Mouse (Mus musculus): ENCODE results near the gene Ccdc28a. TPM values are rescaled to one million over a fixed set of nuclear protein-coding genes. Genes with fewer than 3 reads are reported as not detected.

Ccdc28a gene
- polyA plus RNA-seq (2015; fragmentation: Nextera tagmentation; extraction: Ambion mirVana) = 14.9 and 19.1 TPM in 2 replicates

GRCm38 (mm10) chr10:18234560-18235401 is at the start of gene Ccdc28a:
TSS of gene Ccdc28a (minus strand) at chr10:18234998.
- H3K4me1 ChIP-seq = peaks cover 5% of the 10 kb centered on the region; the same call in 1 of the 2 replicates
- H3K9ac ChIP-seq = peak within 1 kb of the TSS; percentile 58
- H3K4me2 ChIP-seq (replicated peaks) = peak within 1 kb of the TSS; percentile 85
- no peaks in the 10 kb centered on the region for H3K27me3 ChIP-seq
- H3K27ac ChIP-seq (replicated peaks) = peak within 1 kb of the TSS; percentile 70
- peak; percentile 98 for ATAC-seq (ENCODE audit: insufficient number of reproducible peaks, low FRiP score, low TSS enrichment, low read depth)
- 2% methylated on average over 41 of the region's 41 CpGs for WGBS
- H3K36me3 ChIP-seq = no peaks in the 10 kb centered on the region
- H3K9me3 ChIP-seq (replicated peaks) = no peaks in the 10 kb centered on the region
- peak within 1 kb of the TSS; percentile 76 for H3K4me3 ChIP-seq (replicated peaks)

GRCm38 (mm10) chr10:18283991-18284390 is 49.2 kb upstream of the Ccdc28a start:
- Histone ChIP-seq H3K9me3 (replicated peaks) (no peaks in the 10 kb centered on the region), H3K4me3 (replicated peaks) (no peak overlapping the region), H3K36me3 (no peaks in the 10 kb centered on the region), H3K4me2 (replicated peaks) (no peak overlapping the region), H3K27me3 (no peaks in the 10 kb centered on the region), H3K4me1 (no peaks in the 10 kb centered on the region), H3K9ac (no peak overlapping the region), H3K27ac (replicated peaks) (no peak overlapping the region)
- no peak for ATAC-seq (ENCODE audit: insufficient number of reproducible peaks, low FRiP score, low TSS enrichment, low read depth)
- WGBS = 76% methylated on average over 5 of the region's 5 CpGs

GRCm38 (mm10) chr10:18276090-18276734 is 41.4 kb upstream of the Ccdc28a start:
- ATAC-seq (ENCODE audit: insufficient number of reproducible peaks, low FRiP score, low TSS enrichment, low read depth) = no peak
- H3K9me3 ChIP-seq (replicated peaks) = no peaks in the 10 kb centered on the region
- no peak overlapping the region for H3K27ac ChIP-seq (replicated peaks)
- WGBS = 81% methylated on average over 4 of the region's 4 CpGs
- no peak overlapping the region for H3K9ac ChIP-seq
- no peaks in the 10 kb centered on the region for H3K36me3 ChIP-seq
- no peak overlapping the region for H3K4me2 ChIP-seq (replicated peaks)
- H3K4me1 ChIP-seq = no peaks in the 10 kb centered on the region
- H3K27me3 ChIP-seq = no peaks in the 10 kb centered on the region
- H3K4me3 ChIP-seq (replicated peaks) = no peak overlapping the region

- WGBS = 65% methylated on average over 4 of the region's 4 CpGs
- Histone ChIP-seq H3K9ac (no peak overlapping the region), H3K9me3 (replicated peaks) (no peaks in the 10 kb centered on the region), H3K27me3 (no peaks in the 10 kb centered on the region), H3K4me1 (no peaks in the 10 kb centered on the region), H3K4me2 (replicated peaks) (no peak overlapping the region), H3K4me3 (replicated peaks) (no peak overlapping the region), H3K27ac (replicated peaks) (no peak overlapping the region), H3K36me3 (no peaks in the 10 kb centered on the region)
- no peak for ATAC-seq (ENCODE audit: insufficient number of reproducible peaks, low FRiP score, low TSS enrichment, low read depth)
Measured at GRCm38 (mm10) chr10:18251345-18251744, 16.5 kb upstream of the Ccdc28a start.

GRCm38 (mm10) chr10:18243614-18244013 is 8.8 kb upstream of the Ccdc28a start:
- no peaks in the 10 kb centered on the region for H3K27me3 ChIP-seq
- no peak overlapping the region for H3K27ac ChIP-seq (replicated peaks)
- H3K4me2 ChIP-seq (replicated peaks) = no peak overlapping the region
- no peaks in the 10 kb centered on the region for H3K4me1 ChIP-seq
- H3K36me3 ChIP-seq = no peaks in the 10 kb centered on the region
- H3K9me3 ChIP-seq (replicated peaks) = no peaks in the 10 kb centered on the region
- no peak overlapping the region for H3K9ac ChIP-seq
- 41% methylated on average over 2 of the region's 2 CpGs for whole genome bisulfite sequencing
- no peak for ATAC-seq (ENCODE audit: insufficient number of reproducible peaks, low FRiP score, low TSS enrichment, low read depth)
- H3K4me3 ChIP-seq (replicated peaks) = no peak overlapping the region

- Histone ChIP-seq H3K4me2 (replicated peaks) (no peak overlapping the region), H3K27me3 (no peaks in the 10 kb centered on the region), H3K9ac (no peak overlapping the region), H3K4me3 (replicated peaks) (no peak overlapping the region), H3K9me3 (replicated peaks) (no peaks in the 10 kb centered on the region), H3K36me3 (no peaks in the 10 kb centered on the region), H3K4me1 (peaks cover 5% of the 10 kb centered on the region; the same call in 1 of the 2 replicates), H3K27ac (replicated peaks) (no peak overlapping the region)
- ATAC-seq (ENCODE audit: insufficient number of reproducible peaks, low FRiP score, low TSS enrichment, low read depth) = no peak
- 77% methylated on average over 7 of the region's 7 CpGs for WGBS
Measured at GRCm38 (mm10) chr10:18237191-18237590, 2.4 kb upstream of the Ccdc28a start.

- Histone ChIP-seq H3K36me3 (no peaks in the 10 kb centered on the region), H3K9ac (no peak overlapping the region), H3K27ac (replicated peaks) (no peak overlapping the region), H3K4me2 (replicated peaks) (no peak overlapping the region), H3K4me1 (peaks cover 5% of the 10 kb centered on the region; the same call in 1 of the 2 replicates), H3K9me3 (replicated peaks) (no peaks in the 10 kb centered on the region), H3K27me3 (no peaks in the 10 kb centered on the region), H3K4me3 (replicated peaks) (no peak overlapping the region)
- ATAC-seq (ENCODE audit: insufficient number of reproducible peaks, low FRiP score, low TSS enrichment, low read depth) = no peak
- 81% methylated on average over 5 of the region's 5 CpGs for WGBS
Measured at GRCm38 (mm10) chr10:18236328-18236927, 1.6 kb upstream of the Ccdc28a start.

GRCm38 (mm10) chr10:18235402-18235747 is 577 bp upstream of the Ccdc28a start:
- Histone ChIP-seq H3K9ac (peak overlapping the region; percentile 58; the same call in 1 of the 2 replicates), H3K36me3 (no peaks in the 10 kb centered on the region), H3K27ac (replicated peaks) (no peak overlapping the region; the same call in 1 of the 2 replicates), H3K9me3 (replicated peaks) (no peaks in the 10 kb centered on the region), H3K4me1 (peaks cover 5% of the 10 kb centered on the region; the same call in 1 of the 2 replicates), H3K4me2 (replicated peaks) (peak overlapping the region; percentile 85), H3K4me3 (replicated peaks) (peak overlapping the region; percentile 76), H3K27me3 (no peaks in the 10 kb centered on the region)
- WGBS = 10% methylated on average over 14 of the region's 14 CpGs
- ATAC-seq (ENCODE audit: insufficient number of reproducible peaks, low FRiP score, low TSS enrichment, low read depth) = peak; percentile 67

GRCm38 (mm10) chr10:18233891-18234290 is 907 bp downstream of the Ccdc28a start:
- no peaks in the 10 kb centered on the region for H3K36me3 ChIP-seq
- no peaks in the 10 kb centered on the region for H3K27me3 ChIP-seq
- peaks cover 5% of the 10 kb centered on the region; the same call in 1 of the 2 replicates for H3K4me1 ChIP-seq
- no peaks in the 10 kb centered on the region for H3K9me3 ChIP-seq (replicated peaks)
- no peak overlapping the region for H3K27ac ChIP-seq (replicated peaks)
- ATAC-seq (ENCODE audit: insufficient number of reproducible peaks, low FRiP score, low TSS enrichment, low read depth) = no peak
- H3K4me3 ChIP-seq (replicated peaks) = peak overlapping the region; percentile 76; the same call in 1 of the 2 replicates
- peak overlapping the region; percentile 85; the same call in 1 of the 2 replicates for H3K4me2 ChIP-seq (replicated peaks)
- 45% methylated on average over 3 of the region's 3 CpGs for WGBS
- no peak overlapping the region for H3K9ac ChIP-seq

- H3K9me3 ChIP-seq (replicated peaks) = no peaks in the 10 kb centered on the region
- 89% methylated on average over 3 of the region's 3 CpGs for WGBS
- no peak for ATAC-seq (ENCODE audit: insufficient number of reproducible peaks, low FRiP score, low TSS enrichment, low read depth)
Measured at GRCm38 (mm10) chr10:18224386-18224785, 10.4 kb downstream of the Ccdc28a start.

GRCm38 (mm10) chr10:18219351-18219750 is 15.4 kb downstream of the Ccdc28a start:
- Histone ChIP-seq H3K27me3 (no peaks in the 10 kb centered on the region), H3K36me3 (no peaks in the 10 kb centered on the region), H3K4me3 (replicated peaks) (no peak overlapping the region), H3K4me1 (no peaks in the 10 kb centered on the region), H3K4me2 (replicated peaks) (no peak overlapping the region), H3K9ac (no peak overlapping the region), H3K9me3 (replicated peaks) (no peaks in the 10 kb centered on the region), H3K27ac (replicated peaks) (no peak overlapping the region)
- ATAC-seq (ENCODE audit: insufficient number of reproducible peaks, low FRiP score, low TSS enrichment, low read depth) = no peak
- WGBS = 71% methylated on average over 10 of the region's 10 CpGs

More at GRCm38 (mm10) chr10:18224386-18224785, 10.4 kb downstream of the Ccdc28a start:
- H3K27ac ChIP-seq (replicated peaks) = no peak overlapping the region
- H3K9ac ChIP-seq = no peak overlapping the region
- H3K27me3 ChIP-seq = no peaks in the 10 kb centered on the region
- no peak overlapping the region for H3K4me3 ChIP-seq (replicated peaks)
- H3K4me2 ChIP-seq (replicated peaks) = no peak overlapping the region
- no peaks in the 10 kb centered on the region for H3K4me1 ChIP-seq
- H3K36me3 ChIP-seq = no peaks in the 10 kb centered on the region

Measured in embryonic facial prominence, embryonic 15.5 days (tissue).